Mouse (Mus musculus) embryonic stem cell, embryonic (primary cell): ENCODE data around the gene Fgf16.

ENCODE experiments used
- CTCF ChIA-PET, 4 experiments: fragments of 300-600 bp in 2 of 4; fragments of 350-600 bp in 2 of 4; sonication (Branson Sonifier 250); formaldehyde crosslinking; loops; one replicate each; lab custom pipeline; 2022; ENCODE audit warnings: inconsistent platforms in 2 of 4; lab: Charles Lee
- POLR2A ChIA-PET, 4 experiments: fragments of 300-600 bp in 2 of 4; fragments of 350-600 bp in 2 of 4; sonication (Branson Sonifier 250); formaldehyde crosslinking; loops; one replicate each; lab custom pipeline; 2022; ENCODE audit warnings: antibody characterized with exemption in 4 of 4, inconsistent platforms in 1 of 4; lab: Charles Lee

Gene Fgf16

GRCm38 (mm10) chrX:105764162-105765004, at the start of gene Fgf16:
TSS of gene Fgf16 (plus strand) at chrX:105764279.
- POLR2A ChIA-PET = interaction anchor here in 2 of 4 experiments (0.9 to 1.0 kb wide), 2 partner anchors 247 to 423 kb away, joined by 3 to 4 read pairs; partner anchors contain the start of gene Pgk1 (in 1 of the 2)
- CTCF ChIA-PET = no interaction called here

- ChIA-PET POLR2A (no interaction called here), CTCF (no interaction called here)
Observed at GRCm38 (mm10) chrX:105714740-105715139, 49.3 kb upstream of the Fgf16 start.

DNA sequence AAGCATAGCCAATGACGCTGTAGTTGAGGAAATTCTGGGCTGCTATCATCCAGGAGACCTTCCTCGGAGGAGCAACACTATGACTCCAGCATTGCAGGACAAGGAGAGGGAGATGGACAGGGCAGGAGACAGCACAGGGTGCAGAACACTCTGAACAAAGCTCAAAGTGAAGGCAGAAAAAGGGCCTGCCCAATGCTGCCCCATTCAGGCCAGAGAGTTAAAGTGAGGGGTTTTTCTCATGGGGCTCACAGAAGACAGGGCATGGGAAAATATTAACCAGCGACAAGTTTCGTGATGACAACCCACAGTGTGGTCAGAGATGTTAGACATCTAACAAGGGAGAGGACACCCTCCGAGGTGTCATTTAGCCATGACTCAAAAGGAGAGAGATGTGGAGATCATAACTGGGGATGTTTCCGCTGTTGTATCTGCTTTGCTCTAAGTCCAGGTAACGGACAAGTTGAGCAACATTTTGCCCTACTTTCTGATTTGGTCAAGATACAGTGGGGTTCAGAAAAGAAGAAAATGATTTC, 48.2 kb upstream of the Fgf16 start:
- ChIA-PET CTCF (no interaction called here), POLR2A (no interaction called here)

DNA sequence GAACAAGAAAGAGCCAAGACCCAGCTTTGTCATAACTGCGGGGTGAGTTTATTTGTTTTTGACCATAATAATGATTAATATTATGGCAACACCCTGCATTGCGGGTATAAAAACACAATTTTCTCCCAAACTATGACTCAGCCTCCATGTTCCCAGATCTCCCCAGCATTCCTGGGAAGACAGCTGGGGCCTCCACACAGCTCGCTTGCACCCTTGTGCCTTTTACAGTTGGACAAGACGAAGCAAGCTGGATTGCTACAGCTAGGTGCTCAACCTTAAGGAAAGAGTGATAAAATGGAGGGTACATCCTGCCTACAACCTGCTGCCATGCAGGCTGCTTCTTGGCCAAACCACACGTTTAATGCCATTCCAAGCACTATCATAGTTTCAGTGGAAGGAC, 45.7 kb upstream of the Fgf16 start:
- POLR2A ChIA-PET = no interaction called here
- CTCF ChIA-PET = no interaction called here

DNA sequence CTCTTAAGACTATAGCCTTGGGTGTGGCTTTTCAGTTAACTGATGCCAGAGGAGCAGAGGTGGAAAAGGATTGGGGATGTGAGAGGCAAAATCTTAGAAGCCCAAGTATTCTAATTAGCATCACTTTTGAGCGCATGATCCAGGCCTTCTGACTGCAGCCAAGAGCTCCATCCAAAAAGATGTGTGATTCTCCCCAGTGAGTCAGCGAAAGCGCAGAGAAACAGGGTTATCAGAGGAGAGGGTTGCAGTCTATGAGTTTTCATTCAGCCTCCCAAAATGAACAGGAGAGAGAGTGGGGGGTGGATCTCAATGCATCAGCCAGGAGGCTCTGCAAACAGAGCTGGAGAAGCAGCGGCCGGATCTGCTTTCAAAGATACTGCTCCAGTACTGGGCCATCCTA, 45.1 kb upstream of the Fgf16 start:
- ChIA-PET POLR2A (no interaction called here), CTCF (no interaction called here)

GRCm38 (mm10) chrX:105724174-105724573, 39.9 kb upstream of the Fgf16 start:
- ChIA-PET POLR2A (interaction anchor here in 1 of 4 experiments (0.7 kb wide), 1 partner anchor 65 kb away, joined by 3 read pairs; no protein-coding TSS in a partner anchor), CTCF (no interaction called here)

DNA sequence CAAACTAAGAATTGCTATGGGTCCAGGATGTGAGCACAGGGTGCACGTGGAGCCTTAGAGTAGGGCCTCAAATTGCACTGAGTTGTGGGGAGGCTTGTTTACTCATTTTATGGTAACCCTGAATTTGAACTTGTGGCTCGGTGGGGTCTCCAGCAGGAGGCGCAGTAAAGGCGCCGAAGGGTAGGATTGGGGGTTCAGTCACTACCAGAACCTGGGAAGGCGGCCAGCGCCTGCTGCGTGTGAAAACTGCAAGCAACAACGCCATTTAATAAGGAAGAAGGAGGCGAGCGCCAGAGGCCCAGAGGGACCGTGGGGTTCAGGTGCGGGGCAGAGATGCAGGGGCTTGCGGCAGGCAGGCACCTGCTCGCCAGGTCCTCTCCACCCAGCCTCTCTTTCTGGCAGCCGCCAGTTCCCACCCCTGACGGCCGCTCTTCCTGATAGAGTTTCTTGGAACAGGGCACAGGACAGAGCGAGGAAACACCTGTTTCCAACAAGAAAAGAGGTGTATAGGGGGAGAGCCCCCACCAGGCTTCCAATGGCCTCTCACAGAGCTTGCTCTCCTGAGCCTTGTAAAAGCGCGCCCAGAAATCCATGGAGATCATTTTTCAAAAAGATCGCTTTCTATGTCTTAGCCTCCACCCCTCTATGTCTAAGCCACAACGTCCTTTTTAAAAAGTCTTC, 1.1 kb upstream of the Fgf16 start:
- ChIA-PET POLR2A (interaction anchor here in 1 of 4 experiments (1.0 kb wide), 1 partner anchor 424 kb away, joined by 4 read pairs; the partner anchor contains the start of gene Pgk1), CTCF (interaction anchor here in 1 of 4 experiments (0.6 kb wide), 1 partner anchor 45 kb away, joined by 7 read pairs; no protein-coding TSS in a partner anchor)

- POLR2A ChIA-PET = interaction anchor here in 2 of 4 experiments (0.9 to 1.0 kb wide), 2 partner anchors 247 to 423 kb away, joined by 3 to 4 read pairs; partner anchors contain the start of gene Pgk1 (in 1 of the 2)
- CTCF ChIA-PET = no interaction called here
Observed at GRCm38 (mm10) chrX:105763612-105764011, 467 bp upstream of the Fgf16 start.

- ChIA-PET POLR2A (no interaction called here), CTCF (no interaction called here)
Observed at GRCm38 (mm10) chrX:105765005-105765706, 1.1 kb downstream of the Fgf16 start.

DNA sequence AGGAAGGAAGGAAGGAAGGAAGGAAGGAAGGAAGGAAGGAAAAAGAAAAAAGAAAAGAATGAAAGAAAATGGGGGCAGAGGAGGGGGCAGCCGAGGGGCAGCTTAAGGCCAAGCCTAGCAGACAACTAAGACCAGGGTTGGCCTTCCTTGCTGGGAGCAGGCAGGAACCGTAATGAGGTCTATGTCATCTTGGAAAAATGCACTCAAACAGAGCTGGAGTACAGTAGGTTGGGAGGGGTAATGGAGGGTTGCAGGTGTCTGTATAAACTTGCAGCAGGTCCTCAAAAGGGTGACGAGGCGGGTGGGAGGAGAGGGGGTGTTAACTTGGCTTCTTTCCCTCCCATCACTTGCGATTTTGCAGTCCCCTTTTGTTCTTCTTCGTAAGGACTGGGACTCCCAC, 1.9 kb downstream of the Fgf16 start:
- ChIA-PET CTCF (no interaction called here), POLR2A (interaction anchor here in 1 of 4 experiments (0.6 to 1.0 kb wide), 2 partner anchors 16 to 22 kb away, joined by 3 read pairs; no protein-coding TSS in a partner anchor)

DNA sequence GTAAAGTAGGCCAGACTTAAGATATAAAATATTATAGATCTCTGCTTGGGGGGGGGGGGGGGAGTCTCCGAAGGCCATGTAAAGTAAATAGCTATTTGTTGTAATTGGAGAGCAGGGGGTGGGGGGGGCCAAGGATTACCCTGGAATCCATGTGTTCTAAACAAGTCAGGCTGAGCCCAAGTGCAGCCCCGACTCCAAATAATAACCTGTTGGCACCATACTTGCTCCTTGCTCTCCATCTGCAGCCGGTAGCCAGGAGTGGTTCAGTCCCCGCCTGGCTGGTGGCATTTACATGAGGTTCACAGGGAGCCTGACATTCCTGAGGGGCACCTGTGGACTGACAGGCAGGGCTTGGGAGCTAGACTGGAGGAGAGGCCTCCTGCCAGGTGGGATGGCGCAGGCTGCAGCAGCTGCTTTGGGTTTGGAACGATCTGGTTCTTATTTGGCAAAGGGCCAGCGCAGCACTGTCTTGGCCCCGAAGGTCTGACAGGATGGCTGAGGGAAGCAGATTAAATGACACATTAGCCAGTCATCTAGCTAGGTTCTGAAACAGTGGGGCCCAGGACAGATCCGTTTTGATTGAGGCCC, 3.2 kb downstream of the Fgf16 start:
- ChIA-PET CTCF (no interaction called here), POLR2A (interaction anchor here in 3 of 4 experiments (0.5 to 1.1 kb wide), 5 partner anchors 12 to 259 kb away, joined by 3 to 7 read pairs (median 4); no protein-coding TSS in a partner anchor)

GRCm38 (mm10) chrX:105767932-105768331, 3.9 kb downstream of the Fgf16 start:
- CTCF ChIA-PET = no interaction called here
- POLR2A ChIA-PET = interaction anchor here in 2 of 4 experiments (0.5 to 1.1 kb wide), 2 partner anchors 23 to 259 kb away, joined by 4 to 5 read pairs; no protein-coding TSS in a partner anchor

- CTCF ChIA-PET = no interaction called here
- POLR2A ChIA-PET = no interaction called here
Observed at GRCm38 (mm10) chrX:105773281-105773680, 9.2 kb downstream of the Fgf16 start.

DNA sequence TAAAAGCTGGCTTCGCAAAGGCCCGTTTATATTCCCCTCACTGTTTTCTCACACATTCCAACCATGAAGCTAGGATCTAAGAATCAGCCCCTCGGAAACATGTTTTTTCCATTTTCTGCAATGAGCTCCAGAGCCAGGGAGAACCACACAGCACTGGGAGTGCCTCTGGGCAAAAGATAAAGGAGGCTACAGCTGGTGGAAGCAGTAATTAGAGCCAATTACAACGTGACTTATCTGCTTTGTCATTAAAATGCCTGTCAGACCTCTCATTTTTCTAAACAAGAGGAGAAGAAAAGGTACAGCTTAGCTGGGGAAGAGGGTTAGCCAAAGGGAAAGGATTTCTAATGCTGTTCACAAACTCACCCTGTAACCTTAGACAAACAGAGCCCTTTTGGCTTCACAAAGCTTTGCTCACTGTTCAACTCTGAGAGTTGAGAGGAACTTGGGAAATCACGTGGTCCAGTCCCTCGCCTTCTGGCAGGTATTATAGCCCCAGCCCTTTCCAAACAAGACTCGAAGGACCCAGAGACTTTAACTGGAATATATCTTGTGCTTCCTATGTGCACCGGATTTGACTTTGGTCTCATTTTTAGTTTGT, 30.8 kb downstream of the Fgf16 start:
- ChIA-PET POLR2A (interaction anchor here in 3 of 4 experiments (0.7 to 1.5 kb wide), 7 partner anchors 8 to 341 kb away, joined by 3 to 7 read pairs (median 3); partner anchors contain the start of gene Atp7a (in 1 of the 3)), CTCF (interaction anchor here in 2 of 4 experiments (0.5 to 1.6 kb wide), 2 partner anchors 232 to 692 kb away, joined by 4 to 8 read pairs; partner anchors contain the start of gene Atp7a (in 1 of the 2))

DNA sequence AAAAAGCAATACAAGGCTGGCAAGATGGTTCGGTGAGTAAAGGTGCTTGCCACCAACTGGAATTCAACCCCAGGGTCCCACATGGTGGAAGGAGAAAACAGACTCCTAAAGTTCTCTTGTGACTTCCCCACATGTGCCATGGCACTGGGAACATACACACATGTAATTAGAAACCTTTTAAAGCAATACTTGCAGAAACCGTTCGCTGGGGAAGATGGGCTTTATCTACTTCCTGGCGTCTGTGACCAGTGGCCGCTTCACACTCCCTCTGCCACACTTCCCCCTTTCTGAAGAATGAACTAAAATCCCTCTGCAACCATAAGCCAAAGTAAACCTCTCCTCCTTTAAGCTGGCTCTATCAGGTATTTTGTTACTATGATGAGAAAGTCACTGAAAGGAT, 60.4 kb downstream of the Fgf16 start:
- CTCF ChIA-PET = interaction anchor here in 1 of 4 experiments (0.6 kb wide), 1 partner anchor 266 kb away, joined by 4 read pairs; no protein-coding TSS in a partner anchor
- POLR2A ChIA-PET = no interaction called here
